14 mouse cellular contexts compared by ENCODE assay signal in the genomic region with DNA sequence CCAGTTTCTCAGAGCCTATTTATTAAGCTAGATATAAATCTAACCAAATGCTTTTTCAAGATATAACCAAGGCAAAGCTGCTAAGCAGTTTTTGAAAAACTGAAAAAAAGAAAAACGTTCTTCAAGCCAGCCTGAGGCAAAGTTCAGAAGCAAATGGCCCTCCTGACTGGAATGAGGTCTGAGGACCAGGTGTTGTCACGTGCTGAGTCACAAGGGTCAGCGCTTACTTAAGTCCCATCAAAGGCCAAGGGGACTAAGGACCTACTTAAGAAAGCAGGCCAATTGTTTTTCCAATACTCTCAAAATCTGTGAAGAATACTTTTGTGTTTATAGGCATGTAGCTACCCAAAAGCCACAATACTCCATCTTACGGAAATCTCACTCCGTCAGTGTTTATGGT. TPM values are rescaled to one million over a fixed set of nuclear protein-coding genes. Genes with fewer than 3 reads are reported as not detected.
DNase-seq lines count a peak whose midpoint lies in the region; ATAC-seq and TF ChIP-seq lines count a peak whose summit lies in the region.
"Had no signal": no experiment of that assay in that cellular context is flagged by ENCODE, and none has a peak within 500 bp of the region (broad histone marks: within the 10 kb centered on the region; RNA-seq: fewer than 3 reads in every experiment).

No protein-coding gene starts in this region.

- no peak overlapping the region for H3K9ac ChIP-seq in kidney, postnatal 0 days (ENCODE audit: low read depth, low read length)
- no peak overlapping the region for H3K9ac ChIP-seq in lung, embryonic 16.5 days (ENCODE audit: low read length)
- H3K9ac ChIP-seq in neural tube, embryonic 15.5 days (replicated peaks): no peak overlapping the region
- H3K9ac ChIP-seq: forebrain, embryonic 12.5 days; liver, embryonic 14.5 days had no signal

- H3K4me2 ChIP-seq in kidney, postnatal 0 days (ENCODE audit: low read length): no peak overlapping the region
- no peak overlapping the region for H3K4me2 ChIP-seq in lung, embryonic 16.5 days (ENCODE audit: low read depth, low read length)
- H3K4me2 ChIP-seq in neural tube, embryonic 15.5 days: no peak overlapping the region
- H3K4me2 ChIP-seq: forebrain, embryonic 12.5 days; midbrain, embryonic 11.5 days had no signal

- 72% methylated on average over 5 of the region's 5 CpGs for WGBS in kidney, postnatal 0 days
- WGBS in lung, embryonic 16.5 days: 70% methylated on average over 5 of the region's 5 CpGs
- 89% methylated on average over 5 of the region's 5 CpGs for WGBS in hindbrain, embryonic 10.5 days
- WGBS in neural tube, embryonic 15.5 days: 88% methylated on average over 5 of the region's 5 CpGs

- H3K4me3 ChIP-seq in kidney, postnatal 0 days (replicated peaks; ENCODE audit: low read depth, low read length): no peak overlapping the region
- H3K4me3 ChIP-seq in lung, embryonic 16.5 days (ENCODE audit: low read length): no peak overlapping the region
- H3K4me3 ChIP-seq in hindbrain, embryonic 10.5 days: no peak overlapping the region
- no peak overlapping the region for H3K4me3 ChIP-seq in neural tube, embryonic 15.5 days (replicated peaks)
- H3K4me3 ChIP-seq: forebrain, embryonic 12.5 days; heart, embryonic 10.5 days had no signal

- TF ChIP-seq CTCF in kidney, postnatal 0 days (IDR thresholded peaks at IDR 0.05; ENCODE audit: low read depth): no peak

- DNase-seq in lung, adult 18-20 months: peak; percentile 46 to 55
- no peak for DNase-seq in lung, postnatal 4 days
- no peak for DNase-seq in kidney, postnatal 0 days (ENCODE audit: low spot score)
- no peak for DNase-seq in embryo, embryonic 10 days (ENCODE audit: low spot score)
- DNase-seq in hindbrain, embryonic 10.5 days (ENCODE audit: low spot score): no peak
- DNase-seq: cerebellum, adult 9-10 months; gastrocnemius, postnatal 25 days; thymus, postnatal 4 days had no signal

- 0 out of 2 replicates have a peak, but pooled peaks have one; percentile 59 for ATAC-seq in kidney, postnatal 0 days (replicated peaks; ENCODE audit: low FRiP score, low read depth)
- ATAC-seq in lung, embryonic 16.5 days (ENCODE audit: low read depth): 0 out of 2 replicates have a peak, but pooled peaks have one; percentile 36
- no peak for ATAC-seq in neural tube, embryonic 15.5 days (ENCODE audit: low FRiP score)

- H3K9me3 ChIP-seq in kidney, postnatal 0 days (replicated peaks; ENCODE audit: low read length): no peaks in the 10 kb centered on the region
- H3K9me3 ChIP-seq in lung, embryonic 16.5 days (ENCODE audit: control insufficient read depth, low read length): no peaks in the 10 kb centered on the region
- H3K9me3 ChIP-seq in hindbrain, embryonic 10.5 days: no peaks in the 10 kb centered on the region
- H3K9me3 ChIP-seq in neural tube, embryonic 15.5 days (replicated peaks): no peaks in the 10 kb centered on the region
- H3K9me3 ChIP-seq: forebrain, embryonic 12.5 days; heart, embryonic 10.5 days had no signal

- H3K27me3 ChIP-seq in kidney, postnatal 0 days (ENCODE audit: insufficient read depth, low read length): no peaks in the 10 kb centered on the region
- no peaks in the 10 kb centered on the region for H3K27me3 ChIP-seq in lung, embryonic 16.5 days (ENCODE audit: control insufficient read depth, insufficient read depth, low read depth, low read length)
- H3K27me3 ChIP-seq in hindbrain, embryonic 10.5 days (ENCODE audit: insufficient read depth, poor library complexity, severe bottlenecking): no peaks in the 10 kb centered on the region
- H3K27me3 ChIP-seq in neural tube, embryonic 15.5 days (replicated peaks): no peaks in the 10 kb centered on the region
- H3K27me3 ChIP-seq: forebrain, embryonic 12.5 days had no signal

- H3K27ac ChIP-seq in kidney, postnatal 0 days: 0 out of 2 replicates have a peak overlapping the region, but pooled peaks have one; percentile 36
- H3K27ac ChIP-seq in lung, embryonic 16.5 days (ENCODE audit: low read length): no peak overlapping the region
- H3K27ac ChIP-seq in hindbrain, embryonic 10.5 days: no peak overlapping the region
- H3K27ac ChIP-seq in neural tube, embryonic 15.5 days (replicated peaks): no peak overlapping the region
- H3K27ac ChIP-seq: forebrain, embryonic 12.5 days; heart, embryonic 10.5 days; liver, embryonic 14.5 days had no signal

- peaks cover 3% of the 10 kb centered on the region; the same call in 1 of the 2 replicates for H3K36me3 ChIP-seq in kidney, postnatal 0 days (ENCODE audit: insufficient read depth, low read length)
- H3K36me3 ChIP-seq in lung, embryonic 16.5 days (ENCODE audit: control insufficient read depth, insufficient read depth, low read length): peaks cover 3% of the 10 kb centered on the region; the same call in 1 of the 2 replicates
- peaks cover 22% of the 10 kb centered on the region for H3K36me3 ChIP-seq in hindbrain, embryonic 10.5 days
- H3K36me3 ChIP-seq in neural tube, embryonic 15.5 days: no peaks in the 10 kb centered on the region

- H3K4me1 ChIP-seq in kidney, postnatal 0 days (replicated peaks; ENCODE audit: insufficient read depth, low read length): no peaks in the 10 kb centered on the region
- H3K4me1 ChIP-seq in lung, embryonic 16.5 days (replicated peaks; ENCODE audit: control insufficient read depth, insufficient read depth, low read length): no peaks in the 10 kb centered on the region
- no peaks in the 10 kb centered on the region for H3K4me1 ChIP-seq in hindbrain, embryonic 10.5 days (replicated peaks)
- no peaks in the 10 kb centered on the region for H3K4me1 ChIP-seq in neural tube, embryonic 15.5 days
- H3K4me1 ChIP-seq: forebrain, embryonic 12.5 days; heart, embryonic 10.5 days had no signal

RNA-seq across cellular contexts. Expression of a gene that starts 12.2 kb away (rescaled TPM):
- polyA plus RNA-seq in kidney, postnatal 0 days (2015; fragmentation: Nextera tagmentation; extraction: Ambion mirVana): 15.8 and 19.8 TPM in 2 replicates
- polyA plus RNA-seq in lung, embryonic 16.5 days (2015; fragmentation: Nextera tagmentation; extraction: Ambion mirVana): 10.9 and 11.8 TPM in 2 replicates
- 11.4 and 11.7 TPM in 2 replicates for polyA plus RNA-seq in hindbrain, embryonic 10.5 days (2016; fragmentation: Nextera tagmentation; extraction: Ambion mirVana)
- polyA plus RNA-seq in neural tube, embryonic 15.5 days (2015; fragmentation: Nextera tagmentation; extraction: Ambion mirVana): 5.8 and 7.4 TPM in 2 replicates

RNA-seq across cellular contexts. Expression of a gene that starts 50.5 kb away (rescaled TPM):
- polyA plus RNA-seq in kidney, postnatal 0 days (2015; fragmentation: Nextera tagmentation; extraction: Ambion mirVana): 23.6 and 27.5 TPM in 2 replicates
- polyA plus RNA-seq in lung, embryonic 16.5 days (2015; fragmentation: Nextera tagmentation; extraction: Ambion mirVana): 23.4 and 26.1 TPM in 2 replicates
- polyA plus RNA-seq in hindbrain, embryonic 10.5 days (2016; fragmentation: Nextera tagmentation; extraction: Ambion mirVana): 39.2 and 39.9 TPM in 2 replicates
- 26.9 and 27.4 TPM in 2 replicates for polyA plus RNA-seq in neural tube, embryonic 15.5 days (2015; fragmentation: Nextera tagmentation; extraction: Ambion mirVana)

Comparison
In these comparisons a context has a peak if more than half of its experiments do, and no peak if none do; other contexts are left out.
1. DNase-seq: peak in lung, adult 18-20 months (2 of 2); none in lung, postnatal 4 days (0 of 2), kidney, postnatal 0 days (single experiment), embryo, embryonic 10 days (single experiment) and hindbrain, embryonic 10.5 days (single experiment).